Mouse (Mus musculus) gastrocnemius, postnatal 36 days (tissue): ENCODE results near the gene Vmn2r82. TPM values are rescaled to one million over a fixed set of nuclear protein-coding genes. Genes with fewer than 3 reads are reported as not detected.
"Not testable (repeated sequence)": the region's sequence is repeated elsewhere in the genome, so short reads cannot be mapped to it uniquely, and the experiment has no call there.

Source experiments
- DNase-seq, 2 experiments: peaks; one replicate each; pipeline ENCODE4 v3.0.0; 2022
- intact Hi-C: fragments of 180-260 bp; cut with DNase I; formaldehyde crosslinking; loops from one replicate; pipeline ENCODE4 v1.15.1; 2025
- long read RNA-seq, 2 experiments: library from polyadenylated mRNA; stranded (forward); transcript quantifications; one replicate each; pipeline ENCODE4 v2.0.0; 2021
- total RNA-seq, 2 experiments: library from RNA; stranded (reverse); gene quantifications; 2 replicates each; pipeline ENCODE4 v1.2.3; 2021

The Vmn2r82 gene
- not detected for total RNA-seq
- long read RNA-seq, experiment 1: 0 reads
- long read RNA-seq, experiment 2: 0 reads

GRCm38 (mm10) chr10:79356220-79356619 is at the start of gene Vmn2r82:
TSS of gene Vmn2r82 (plus strand) at chr10:79356520.
- intact Hi-C loops: not testable (repeated sequence)

GRCm38 (mm10) chr10:79322033-79322736 is 34.1 kb upstream of the Vmn2r82 start:
- DNase-seq, intact Hi-C loops: not testable (repeated sequence)

More at GRCm38 (mm10) chr10:79356220-79356619, at the start of gene Vmn2r82:
- DNase-seq: not testable (repeated sequence)

- intact Hi-C loops: no loop called here
These were observed 33.6 kb upstream of the Vmn2r82 start for GRCm38 (mm10) chr10:79322737-79323086.

GRCm38 (mm10) chr10:79399946-79400700 is 43.8 kb downstream of the Vmn2r82 start:
- intact Hi-C loops, DNase-seq: not testable (repeated sequence)

More at GRCm38 (mm10) chr10:79322737-79323086, 33.6 kb upstream of the Vmn2r82 start:
- no peak for DNase-seq

GRCm38 (mm10) chr10:79417142-79417771 is 60.9 kb downstream of the Vmn2r82 start:
- intact Hi-C loops: no loop called here
- DNase-seq: no peak

- intact Hi-C loops: not testable (repeated sequence)
These were observed 61.5 kb downstream of the Vmn2r82 start for GRCm38 (mm10) chr10:79417772-79418170.

GRCm38 (mm10) chr10:79435141-79435820 is 79.0 kb downstream of the Vmn2r82 start:
- intact Hi-C loops, DNase-seq: not testable (repeated sequence)

More at GRCm38 (mm10) chr10:79417772-79418170, 61.5 kb downstream of the Vmn2r82 start:
- DNase-seq: not testable (repeated sequence)

Other genes with a start within 250 kb of the Vmn2r82 start
- gene Vmn2r80, start 207.8 kb upstream of the Vmn2r82 start, total RNA-seq: not detected
- not detected for gene Vmn2r81, start 108.8 kb upstream of the Vmn2r82 start, total RNA-seq
- gene Vmn2r83, start 112.2 kb downstream of the Vmn2r82 start, total RNA-seq: not detected
- under 1 TPM; 0.56 to 0.96 TPM for gene Plpp2, start 177.3 kb downstream of the Vmn2r82 start, total RNA-seq
- 10 to 100 TPM; 14.0 to 15.2 TPM for gene Mier2, start 198.7 kb downstream of the Vmn2r82 start, total RNA-seq
- not detected for gene Theg, start 230.8 kb downstream of the Vmn2r82 start, total RNA-seq